Mouse (Mus musculus) CD4-positive helper T cell, adult 2 months (primary cell): ENCODE measurements around the gene Smad3.
A peak's percentile ranks its signal among the peaks of the same experiment; 100 is the strongest.

ENCODE experiments used
- DNase-seq: peaks from one replicate; pipeline ENCODE4 v3.0.0-alpha.2; 2012; ENCODE audit warnings: low read depth, missing footprints, low spot score

The Smad3 gene

DNA sequence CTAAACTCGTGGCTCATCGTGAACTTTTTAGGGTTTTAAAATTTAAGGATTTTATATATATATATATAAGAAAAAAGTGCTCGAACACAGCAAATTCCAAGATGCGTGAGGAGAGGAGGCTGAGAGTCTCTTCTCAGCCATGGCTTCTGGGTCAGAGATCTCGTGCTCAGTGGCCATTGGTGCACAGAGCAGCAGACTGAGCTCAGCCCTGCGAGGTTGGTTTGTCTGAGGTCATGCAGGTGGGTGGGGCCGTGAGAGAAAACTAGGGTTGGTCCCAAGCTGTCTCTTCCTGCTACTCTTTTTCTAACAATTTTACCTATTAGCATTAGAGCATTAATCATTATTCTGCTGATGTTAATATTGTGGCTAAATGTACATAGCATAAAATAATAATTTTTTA, 124.5 kb downstream of the Smad3 start:
- no peak for DNase-seq

- DNase-seq = no peak
Measured at GRCm38 (mm10) chr9:63632924-63633323, 124.9 kb downstream of the Smad3 start.

DNA sequence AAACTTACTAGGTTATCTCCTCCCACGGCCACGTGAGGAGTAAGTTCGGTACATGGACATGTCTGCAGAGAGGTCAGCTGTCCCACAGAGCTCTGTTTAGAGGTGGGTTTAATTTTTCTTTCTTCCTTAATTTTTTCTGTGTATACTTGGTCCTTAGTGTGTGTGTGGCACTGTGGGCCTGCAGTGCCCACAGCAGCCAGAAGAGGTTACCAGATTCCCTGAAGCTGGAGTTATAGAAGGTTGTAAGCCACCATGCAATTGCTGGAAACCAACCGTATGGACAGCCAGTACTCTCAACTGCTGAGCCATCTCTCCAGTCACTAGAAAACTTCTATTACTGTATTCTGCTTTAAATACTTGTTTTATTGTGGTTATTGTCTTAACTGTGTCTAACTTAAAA, 125.7 kb downstream of the Smad3 start:
- DNase-seq = no peak

- no peak for DNase-seq
Measured at GRCm38 (mm10) chr9:63625090-63625756, 132.6 kb downstream of the Smad3 start.

DNA sequence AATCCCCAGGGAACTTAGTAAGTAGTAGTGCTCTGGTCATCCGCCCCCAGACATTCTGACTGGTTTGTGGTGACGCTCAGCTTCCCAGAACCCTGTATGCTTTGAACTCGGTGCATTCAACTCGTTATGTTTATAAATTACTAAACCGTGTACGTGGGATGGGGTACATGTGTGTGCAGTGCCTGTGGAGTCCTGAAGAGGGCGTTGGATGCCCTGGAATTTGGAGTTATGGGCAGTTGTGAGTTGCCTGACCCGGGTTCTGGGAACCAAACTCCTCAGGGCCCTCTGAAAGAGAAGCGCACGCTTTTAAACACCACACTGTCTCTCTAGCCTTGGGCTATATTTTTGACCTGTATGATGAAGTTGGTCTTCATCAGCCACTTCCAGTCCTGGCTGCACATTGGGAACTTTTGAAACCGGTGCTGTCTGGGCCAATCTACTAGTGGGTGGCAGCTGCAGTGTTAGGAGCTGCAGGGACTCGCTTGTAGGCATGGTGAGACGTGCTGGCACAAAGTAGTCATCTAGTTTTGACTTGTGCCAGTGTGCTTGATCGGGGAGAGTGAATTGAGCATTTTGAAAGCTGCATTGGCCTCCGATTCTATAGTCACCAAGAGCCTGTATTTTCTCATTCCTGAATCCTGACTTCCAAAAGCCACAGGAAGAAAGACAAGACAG, 133.8 kb downstream of the Smad3 start:
- no peak for DNase-seq

- no peak for DNase-seq
Measured at GRCm38 (mm10) chr9:63617967-63618366, 139.8 kb downstream of the Smad3 start.

DNA sequence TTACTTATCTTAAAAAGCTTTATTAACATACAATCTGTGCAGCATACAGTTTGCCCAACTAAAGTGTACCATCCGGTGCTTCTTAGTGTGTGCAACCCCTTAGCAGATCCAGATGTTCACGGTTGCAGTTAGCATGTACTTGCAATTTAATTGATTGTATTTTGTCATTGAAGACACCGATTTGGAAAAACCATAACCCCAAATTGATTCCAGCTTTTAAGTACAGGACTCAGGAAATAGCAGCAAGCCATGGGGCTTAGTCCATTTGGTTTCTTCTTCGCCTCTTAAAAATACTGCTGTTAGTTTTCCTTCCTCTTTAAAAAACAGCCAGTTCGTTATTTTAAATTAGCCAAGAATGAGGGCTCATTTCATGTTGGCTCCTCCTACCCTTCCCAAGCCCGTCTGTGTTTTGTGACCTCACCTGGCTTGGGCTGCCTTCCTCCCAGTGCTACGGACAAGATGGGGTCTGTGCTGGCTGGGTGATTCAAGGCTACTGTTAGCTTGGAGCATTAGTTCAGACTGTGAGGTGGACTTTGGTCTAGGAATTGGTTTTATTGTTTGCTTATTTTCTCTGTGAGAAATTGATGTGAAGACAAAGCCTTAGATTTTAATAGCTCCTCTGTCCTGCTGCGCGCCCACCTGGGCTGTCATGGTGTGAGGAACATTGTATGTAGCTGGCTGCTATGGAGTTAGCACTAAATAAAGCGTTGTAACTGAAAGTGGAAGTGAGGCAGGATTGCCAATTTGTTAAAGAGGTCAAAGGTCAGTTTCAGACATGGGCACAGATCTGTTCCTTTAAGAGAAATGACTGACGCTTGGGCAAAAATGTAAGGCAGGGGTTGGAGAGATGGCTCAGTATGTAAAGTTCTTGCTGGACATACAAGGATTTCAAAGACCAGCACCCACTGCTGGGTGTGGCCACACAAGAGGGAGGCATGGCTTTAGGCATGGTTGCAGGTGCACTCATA, 143.5 kb downstream of the Smad3 start:
- DNase-seq = no peak

DNA sequence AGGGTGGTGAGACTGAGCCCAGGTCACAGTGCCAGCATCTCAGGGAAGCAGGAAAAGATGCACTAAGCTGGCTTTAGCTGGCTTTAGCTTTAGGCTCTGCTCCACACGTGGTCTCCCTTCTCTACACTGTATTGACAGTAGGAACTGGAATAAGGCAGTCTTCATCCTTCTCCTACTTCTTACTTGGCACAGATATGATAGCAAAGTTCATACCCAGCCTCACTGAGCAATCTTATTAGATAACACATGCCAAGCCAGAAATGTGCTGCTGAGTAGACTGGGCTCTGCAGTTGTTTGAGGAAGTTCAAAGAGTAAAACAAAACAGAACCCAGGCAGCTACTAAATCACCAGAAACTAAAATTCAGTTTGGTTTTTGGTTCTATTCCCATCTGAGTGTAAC, 144.2 kb downstream of the Smad3 start:
- no peak for DNase-seq

DNA sequence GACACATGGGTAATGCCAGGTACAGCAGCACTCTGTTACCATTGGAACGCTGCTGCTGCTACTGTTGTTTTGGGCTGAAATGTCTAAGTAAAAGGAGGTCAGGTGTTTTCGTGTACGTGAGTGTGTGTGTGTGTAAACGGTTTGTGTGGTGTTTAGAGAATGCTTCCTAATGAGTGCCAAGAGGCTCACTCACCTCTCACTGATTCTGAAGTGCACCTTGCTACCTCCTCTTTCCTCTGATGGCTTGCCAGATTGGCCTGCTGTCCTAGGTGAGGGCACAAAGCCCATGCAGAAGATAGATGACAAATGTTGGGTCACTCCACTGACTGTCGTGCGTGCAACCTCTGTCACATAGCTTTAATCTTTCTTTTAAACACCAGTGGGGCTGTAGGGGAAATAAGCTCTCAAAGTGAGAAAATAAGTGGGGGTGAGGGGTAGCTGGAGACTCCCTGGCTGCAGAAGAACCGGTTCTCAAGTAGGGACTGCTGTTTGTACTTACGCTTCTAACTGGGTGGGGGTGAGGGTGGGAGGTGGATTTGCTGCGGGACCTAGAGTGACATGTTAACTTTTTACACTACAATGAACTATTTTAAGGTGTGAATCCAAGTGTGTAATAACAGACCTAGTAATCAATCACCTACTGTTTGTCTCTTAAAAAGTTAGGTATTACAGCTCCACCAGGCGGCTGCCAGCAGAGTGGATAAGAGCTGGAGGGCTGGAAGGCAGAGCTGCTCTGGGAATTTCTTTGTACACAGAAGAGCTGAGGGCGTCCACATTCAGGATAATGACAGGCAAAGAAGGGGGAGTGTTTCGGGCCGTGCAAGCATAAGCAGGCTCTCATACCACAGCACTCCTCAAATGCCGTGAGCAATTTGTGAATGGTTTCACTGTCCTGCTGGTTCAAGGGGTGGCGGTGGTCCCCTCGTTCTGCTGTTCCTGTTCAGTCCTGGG, 145.0 kb downstream of the Smad3 start:
- no peak for DNase-seq

- no peak for DNase-seq
Measured at GRCm38 (mm10) chr9:63611967-63612366, 145.8 kb downstream of the Smad3 start.

GRCm38 (mm10) chr9:63610841-63611366, 146.9 kb downstream of the Smad3 start:
- DNase-seq = no peak

- no peak for DNase-seq
Measured at GRCm38 (mm10) chr9:63610231-63610630, 147.6 kb downstream of the Smad3 start.

DNA sequence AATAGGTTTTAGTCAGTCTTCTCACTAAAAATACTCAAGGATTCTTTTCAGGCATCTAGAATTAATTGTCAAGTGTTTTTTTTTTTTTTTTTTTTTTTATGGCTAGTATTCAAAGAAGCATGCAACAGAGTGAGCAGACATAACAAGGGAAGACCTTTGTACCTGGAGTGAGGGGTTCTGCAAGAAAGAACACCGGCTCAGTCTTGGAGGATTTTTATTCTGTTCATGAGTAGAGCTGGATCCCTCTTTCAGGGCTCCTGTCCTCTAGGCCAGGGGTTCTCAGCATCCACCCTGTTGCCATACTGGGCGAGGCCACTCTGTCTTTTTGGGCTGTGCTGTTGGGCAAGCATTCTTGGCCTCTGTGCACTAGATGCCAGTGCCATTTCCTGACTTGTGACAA, 148.0 kb downstream of the Smad3 start:
- DNase-seq = no peak

DNA sequence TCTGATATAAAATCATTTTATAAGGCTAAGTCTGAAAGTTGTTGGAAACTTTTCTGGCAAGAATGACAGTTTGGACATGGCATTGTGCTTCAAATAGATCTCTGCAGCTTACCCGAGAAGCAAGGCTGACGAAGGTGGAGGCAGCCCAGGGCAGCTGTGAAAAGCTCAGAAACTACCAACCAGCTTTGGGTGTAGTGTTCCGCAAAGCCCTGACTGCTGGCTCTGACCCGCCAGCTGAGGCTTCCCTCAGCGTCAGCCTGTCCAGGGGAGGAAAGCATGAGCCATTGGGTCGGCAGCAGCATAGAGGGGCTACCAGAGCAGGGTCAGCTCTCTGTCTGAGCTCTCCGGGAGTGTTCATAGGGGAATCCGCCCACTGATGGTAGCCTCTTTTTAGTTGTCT, 148.5 kb downstream of the Smad3 start:
- no peak for DNase-seq

DNA sequence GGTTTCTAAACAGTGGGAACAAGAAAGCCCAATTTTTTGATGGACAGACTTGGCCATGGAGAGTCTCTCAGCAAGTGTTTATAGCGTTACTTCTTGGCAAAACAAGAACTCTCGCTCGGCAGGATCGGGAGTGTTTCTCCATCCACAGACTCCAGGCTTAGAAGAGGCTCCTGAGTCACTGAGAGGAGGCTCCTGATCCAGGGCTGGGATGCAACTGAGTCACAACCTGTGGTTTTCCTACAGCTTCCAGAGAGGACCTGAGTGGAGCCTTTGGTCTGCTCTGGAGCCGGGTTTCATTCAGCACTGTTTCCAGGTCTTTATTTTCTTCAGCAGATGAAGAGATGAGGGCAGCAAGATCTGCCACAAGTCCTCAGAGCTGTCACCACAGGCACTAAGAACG, 149.8 kb downstream of the Smad3 start:
- no peak for DNase-seq

- DNase-seq = no peak
Measured at GRCm38 (mm10) chr9:63606594-63606993, 151.2 kb downstream of the Smad3 start.

- peak; percentile 12 for DNase-seq
Measured at GRCm38 (mm10) chr9:63603849-63604248, 153.9 kb downstream of the Smad3 start.

- peak; percentile 100 for DNase-seq
Measured at GRCm38 (mm10) chr9:63602043-63602939, 155.5 kb downstream of the Smad3 start, which contains the start of the genes Iqch and Aagab. Gene Iqch, minus strand, starts transcription at chr9:63602493. Gene Aagab, plus strand, starts transcription at chr9:63602660.
